Mouse (Mus musculus): ENCODE results near the gene Slc25a20. TPM values are rescaled to one million over a fixed set of nuclear protein-coding genes. Genes with fewer than 3 reads are reported as not detected.

Slc25a20 gene
- polyA plus RNA-seq, 1 experiment from 2014 or later = 48.1 TPM

DNA sequence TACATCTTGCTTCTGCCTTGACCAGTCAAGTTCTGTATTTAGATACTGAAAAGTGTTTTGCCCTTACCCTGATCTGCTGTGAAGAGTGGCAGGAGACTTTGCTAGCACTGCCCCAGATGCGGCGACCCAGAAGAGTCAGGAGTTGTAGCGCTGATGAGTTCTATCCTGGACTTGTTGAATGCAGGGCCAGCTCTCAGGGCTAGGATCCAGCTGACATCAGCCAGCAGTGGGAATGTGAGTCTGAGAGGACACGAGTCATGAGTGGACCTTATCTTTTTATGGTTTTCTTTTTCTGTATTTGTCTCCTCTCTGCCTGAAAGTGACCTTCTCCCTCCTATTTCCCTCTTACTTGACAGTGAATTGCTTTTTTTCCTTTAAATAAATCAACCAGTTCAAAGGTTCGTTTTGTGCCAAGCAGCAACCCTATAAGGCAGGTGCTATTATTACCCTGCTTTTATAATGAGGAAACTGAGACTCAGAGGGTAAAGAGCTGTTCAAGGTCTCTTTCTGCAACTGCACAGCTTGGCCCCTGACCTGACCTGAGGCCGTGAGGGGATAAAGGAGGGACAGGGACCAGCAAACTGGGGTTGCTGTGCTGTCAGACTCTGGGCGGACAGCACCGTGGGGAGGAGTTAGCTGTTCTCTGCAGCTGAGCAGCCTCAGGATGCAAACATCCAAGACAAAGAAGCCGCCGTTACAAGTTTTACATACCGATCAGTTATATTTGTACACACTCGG is 41.7 kb downstream of the Slc25a20 start:
- no peak for TF ChIP-seq CTCF (IDR thresholded peaks at IDR 0.05)
- CTCF ChIA-PET = no interaction called here
- POLR2A ChIA-PET = no interaction called here
- in situ Hi-C loops (cut with MboI; ENCODE audit: low pct_unique_long_range_greater_than_20kb) = no loop called here
- ATAC-seq (no peak), DNase-seq (ENCODE audit: low read depth, low spot score) (no peak)
- H3K27me3 ChIP-seq = no peaks in the 10 kb centered on the region

DNA sequence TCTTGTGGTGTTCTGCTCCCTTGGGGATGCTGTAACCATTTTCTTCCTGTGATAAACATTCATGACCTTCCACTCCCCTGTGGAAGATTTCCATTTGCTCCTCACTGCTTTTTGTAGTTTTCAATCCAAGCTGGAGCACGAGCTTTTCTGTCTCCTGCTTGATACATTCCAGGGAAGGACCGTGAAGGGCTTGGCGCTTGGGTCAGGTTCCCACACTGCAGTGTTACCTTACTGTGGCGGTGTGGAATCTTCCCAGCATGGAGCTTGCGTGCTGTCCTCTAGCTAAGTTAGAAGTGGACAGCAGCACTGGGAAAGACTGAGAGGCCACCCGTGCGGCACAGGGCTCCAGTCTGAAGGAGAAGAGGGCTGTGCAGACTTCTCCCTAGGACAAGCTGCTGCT is 42.7 kb downstream of the Slc25a20 start:
- no peak for DNase-seq (ENCODE audit: low read depth, low spot score)
- H3K27me3 ChIP-seq = no peaks in the 10 kb centered on the region
- TF ChIP-seq CTCF (IDR thresholded peaks at IDR 0.05) = no peak
- no peak for ATAC-seq
- ChIA-PET CTCF (no interaction called here), POLR2A (interaction anchor here (1.3 kb wide), 1 partner anchor 13 kb away, joined by 3 read pairs; no protein-coding TSS in a partner anchor)
- in situ Hi-C loops (cut with MboI; ENCODE audit: low pct_unique_long_range_greater_than_20kb) = no loop called here

DNA sequence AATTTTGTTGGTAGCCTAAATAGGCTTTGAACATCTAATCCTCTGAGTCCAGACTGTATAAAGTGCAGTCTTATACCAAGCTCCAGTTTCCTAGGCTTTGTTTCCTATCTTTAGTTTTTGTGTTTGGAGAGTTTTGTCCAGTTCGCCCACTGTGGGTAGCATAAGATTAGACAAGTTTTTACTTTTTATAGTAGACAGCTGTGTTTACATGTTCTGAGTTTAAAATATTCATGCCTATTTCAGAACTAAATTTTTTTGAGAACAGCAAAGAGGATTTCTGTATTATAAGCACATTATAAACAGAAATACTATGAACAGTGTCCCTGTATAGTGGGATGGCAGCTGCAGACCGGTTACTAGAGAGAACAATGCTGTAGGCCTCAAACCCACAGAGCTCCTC is 45.3 kb downstream of the Slc25a20 start:
- CTCF ChIA-PET = no interaction called here

DNA sequence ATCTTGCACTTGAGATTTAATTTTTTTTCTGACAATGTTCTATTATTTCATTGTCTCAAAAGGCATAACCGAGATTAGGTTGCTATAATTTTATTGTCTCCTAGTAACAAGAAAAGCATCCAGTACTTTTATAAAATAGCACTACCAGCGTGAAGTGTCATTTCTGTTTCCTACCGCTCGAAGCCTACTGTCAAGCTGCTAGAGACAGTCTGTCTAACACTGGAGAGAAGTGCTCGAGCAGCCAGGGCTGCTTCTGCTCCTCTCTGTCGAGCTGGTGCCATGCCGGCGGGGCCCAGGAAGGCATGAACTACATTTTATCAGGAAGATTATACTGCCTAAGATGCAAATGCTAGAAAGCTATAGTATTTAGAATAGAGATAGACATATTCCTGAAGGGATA is 46.9 kb downstream of the Slc25a20 start:
- TF ChIP-seq CTCF (IDR thresholded peaks at IDR 0.05) = no peak
- ATAC-seq (no peak), DNase-seq (ENCODE audit: low read depth, low spot score) (no peak)
- ChIA-PET CTCF (no interaction called here), POLR2A (no interaction called here)
- no peaks in the 10 kb centered on the region for H3K27me3 ChIP-seq
- in situ Hi-C loops (cut with MboI; ENCODE audit: low pct_unique_long_range_greater_than_20kb) = no loop called here

More for the DNA sequence above, 45.3 kb downstream of the Slc25a20 start:
- no peak for TF ChIP-seq CTCF (IDR thresholded peaks at IDR 0.05)
- POLR2A ChIA-PET = no interaction called here
- no peaks in the 10 kb centered on the region for H3K27me3 ChIP-seq
- in situ Hi-C loops (cut with MboI; ENCODE audit: low pct_unique_long_range_greater_than_20kb) = no loop called here
- ATAC-seq (no peak), DNase-seq (ENCODE audit: low read depth, low spot score) (no peak)

DNA sequence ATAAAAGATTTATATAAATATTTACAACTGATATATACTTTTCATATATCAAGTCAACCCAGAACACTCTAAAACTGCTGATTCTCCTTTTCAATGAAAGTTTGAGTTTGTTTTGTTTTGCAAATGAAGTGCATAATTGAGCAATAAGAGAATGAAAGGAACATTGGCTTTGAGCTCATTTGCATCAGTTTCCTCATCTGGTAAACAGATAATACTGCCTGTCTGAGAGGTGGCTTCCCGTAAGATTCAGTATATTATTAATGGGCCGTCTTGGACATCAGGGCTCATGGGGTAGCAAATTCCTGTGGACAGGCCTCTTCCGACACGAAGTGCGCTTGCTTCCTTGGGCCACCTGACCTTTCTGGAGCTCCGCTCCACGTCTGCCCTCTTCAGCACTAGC is 48.9 kb downstream of the Slc25a20 start:
- no peak for ATAC-seq
- in situ Hi-C loops (cut with MboI; ENCODE audit: low pct_unique_long_range_greater_than_20kb) = no loop called here
- POLR2A ChIA-PET = no interaction called here
- no peaks in the 10 kb centered on the region for H3K27me3 ChIP-seq
- CTCF ChIA-PET = interaction anchor here (1.0 kb wide), 1 partner anchor 11 kb away, joined by 3 read pairs; no protein-coding TSS in a partner anchor
- no peak for DNase-seq (ENCODE audit: low read depth, low spot score)
- TF ChIP-seq CTCF (IDR thresholded peaks at IDR 0.05) = no peak

DNA sequence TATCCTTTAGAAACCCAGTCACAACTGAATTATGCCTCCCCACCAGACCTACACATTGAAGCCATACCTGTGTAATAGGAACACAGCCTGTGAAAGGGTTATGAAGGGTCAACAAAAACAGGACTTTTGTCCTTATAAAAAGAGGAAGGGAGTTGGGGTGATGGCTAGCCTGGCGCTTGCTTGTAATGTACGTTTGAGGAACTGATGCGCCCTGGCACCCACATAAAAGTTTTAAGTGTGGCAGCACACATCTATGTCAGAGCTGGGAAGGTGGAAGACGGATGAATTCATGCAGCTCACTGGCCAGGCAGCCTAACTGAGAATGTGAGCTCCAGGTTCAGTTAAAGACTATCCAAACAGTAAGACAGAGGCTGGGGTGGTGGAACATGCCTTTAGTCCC is 54.3 kb downstream of the Slc25a20 start:
- in situ Hi-C loops (cut with MboI; ENCODE audit: low pct_unique_long_range_greater_than_20kb) = no loop called here
- ATAC-seq = no peak
- POLR2A ChIA-PET = no interaction called here
- DNase-seq (ENCODE audit: low read depth, low spot score) = no peak
- TF ChIP-seq CTCF (IDR thresholded peaks at IDR 0.05) = no peak
- CTCF ChIA-PET = no interaction called here
- no peaks in the 10 kb centered on the region for H3K27me3 ChIP-seq

DNA sequence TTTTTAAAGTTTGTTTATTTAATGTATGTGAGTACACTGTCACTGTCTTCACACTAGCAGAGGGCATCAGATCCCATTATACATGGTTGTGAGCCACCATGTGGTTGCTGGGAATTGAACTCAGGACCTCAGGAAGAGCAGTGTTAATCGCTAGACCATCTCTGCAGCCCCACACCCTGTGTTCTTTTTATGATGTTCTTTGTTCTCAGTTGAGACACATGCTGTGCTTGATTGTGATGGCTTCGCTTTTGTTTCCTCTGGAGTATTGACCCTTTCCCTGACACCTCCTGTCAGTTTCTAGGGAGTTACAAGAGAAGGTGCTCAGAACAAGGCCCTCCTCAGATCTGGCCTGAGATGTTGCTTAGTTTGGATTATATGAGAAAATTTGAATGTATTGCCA is 61.9 kb downstream of the Slc25a20 start:
- ATAC-seq (no peak), DNase-seq (ENCODE audit: low read depth, low spot score) (no peak)
- H3K27me3 ChIP-seq = no peaks in the 10 kb centered on the region
- POLR2A ChIA-PET = no interaction called here
- CTCF ChIA-PET = no interaction called here
- no peak for TF ChIP-seq CTCF (IDR thresholded peaks at IDR 0.05)
- in situ Hi-C loops (cut with MboI; ENCODE audit: low pct_unique_long_range_greater_than_20kb) = no loop called here

- TF ChIP-seq CTCF (IDR thresholded peaks at IDR 0.05) = no peak
- ChIA-PET POLR2A (no interaction called here), CTCF (interaction anchor here (1.3 kb wide), 1 partner anchor 17 kb away, joined by 3 read pairs; no protein-coding TSS in a partner anchor)
- DNase-seq (ENCODE audit: low read depth, low spot score) = no peak
- H3K27me3 ChIP-seq = no peaks in the 10 kb centered on the region
- ATAC-seq = no peak
- in situ Hi-C loops (cut with MboI; ENCODE audit: low pct_unique_long_range_greater_than_20kb) = no loop called here
Observed at GRCm38 (mm10) chr9:108726116-108726515, 64.2 kb downstream of the Slc25a20 start.

DNA sequence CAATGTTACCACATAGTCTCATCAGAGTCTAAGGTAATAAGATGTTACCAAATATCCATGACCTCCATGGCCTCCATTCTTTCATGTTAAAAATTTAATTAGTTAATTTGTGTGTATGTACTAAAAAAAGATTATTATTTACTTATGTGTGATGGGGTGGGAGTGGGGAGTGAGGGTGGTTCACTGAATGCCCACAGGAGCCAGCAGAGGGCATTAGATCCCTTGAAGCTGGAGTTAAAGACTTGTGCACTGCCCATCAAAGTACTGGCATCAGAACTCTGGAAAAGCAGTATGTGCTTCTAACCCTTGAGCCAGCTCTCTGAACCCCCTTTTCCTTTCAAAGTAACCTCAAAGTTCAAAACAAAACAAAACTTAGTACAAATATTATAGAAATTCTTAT is 67.2 kb downstream of the Slc25a20 start:
- peak; percentile 42 for TF ChIP-seq CTCF (IDR thresholded peaks at IDR 0.05)
- CTCF ChIA-PET = no interaction called here
- no peak for DNase-seq (ENCODE audit: low read depth, low spot score)
- POLR2A ChIA-PET = no interaction called here
- in situ Hi-C loops (cut with MboI; ENCODE audit: low pct_unique_long_range_greater_than_20kb) = no loop called here
- no peaks in the 10 kb centered on the region for H3K27me3 ChIP-seq
- ATAC-seq = no peak

GRCm38 (mm10) chr9:108732462-108732861 is 70.6 kb downstream of the Slc25a20 start:
- in situ Hi-C loops (cut with MboI; ENCODE audit: low pct_unique_long_range_greater_than_20kb) = no loop called here
- CTCF ChIA-PET = interaction anchor here (1.3 kb wide), 1 partner anchor 10 kb away, joined by 3 read pairs; no protein-coding TSS in a partner anchor
- H3K27me3 ChIP-seq = no peaks in the 10 kb centered on the region
- POLR2A ChIA-PET = no interaction called here
- DNase-seq (ENCODE audit: low read depth, low spot score) (no peak), ATAC-seq (no peak)
- TF ChIP-seq CTCF (IDR thresholded peaks at IDR 0.05) = no peak

Other genes with a start within 250 kb of the Slc25a20 start
- not detected for gene Ccdc36, start 233.6 kb upstream of the Slc25a20 start, polyA plus RNA-seq (2021)
- gene BC048562, start 225.6 kb upstream of the Slc25a20 start, polyA plus RNA-seq (2021) = not detected
- 33.0 TPM for gene Ccdc71, start 201.6 kb upstream of the Slc25a20 start, polyA plus RNA-seq (2021)
- 20.8 TPM for gene Klhdc8b, start 200.5 kb upstream of the Slc25a20 start, polyA plus RNA-seq (2021)
- 131 TPM for gene Lamb2, start 182.4 kb upstream of the Slc25a20 start, polyA plus RNA-seq (2021)
- 142 TPM for gene Usp19, start 171.5 kb upstream of the Slc25a20 start, polyA plus RNA-seq (2021)
- 156 TPM for gene Qars, start 154.4 kb upstream of the Slc25a20 start, polyA plus RNA-seq (2021)
- 93.1 TPM for gene Qrich1, start 145.3 kb upstream of the Slc25a20 start, polyA plus RNA-seq (2021)
- 93.3 TPM for gene Impdh2, start 101.8 kb upstream of the Slc25a20 start, polyA plus RNA-seq (2021)
- 58.4 TPM for gene Ndufaf3, start 94.7 kb upstream of the Slc25a20 start, polyA plus RNA-seq (2021)
- 153 TPM for gene Dalrd3, start 92.2 kb upstream of the Slc25a20 start, polyA plus RNA-seq (2021)
- gene Wdr6, start 83.3 kb upstream of the Slc25a20 start, polyA plus RNA-seq (2021) = 60.6 TPM
- gene P4htm, start 64.4 kb upstream of the Slc25a20 start, polyA plus RNA-seq (2021) = 8.6 TPM
- 43.7 TPM for gene Arih2, start 12.7 kb upstream of the Slc25a20 start, polyA plus RNA-seq (2021)
- gene Prkar2a, start 27.2 kb downstream of the Slc25a20 start, polyA plus RNA-seq (2021) = 30.9 TPM
- gene Ip6k2, start 121.7 kb downstream of the Slc25a20 start, polyA plus RNA-seq (2021) = 89.9 TPM
- 15.9 TPM for gene Nckipsd, start 146.3 kb downstream of the Slc25a20 start, polyA plus RNA-seq (2021)
- gene Celsr3, start 164.2 kb downstream of the Slc25a20 start, polyA plus RNA-seq (2021) = 0.06 TPM
- gene Slc26a6, start 191.2 kb downstream of the Slc25a20 start, polyA plus RNA-seq (2021) = 7.8 TPM

Measured in Patski (cell line).